Mouse (Mus musculus): ENCODE data around the gene 4930407I10Rik.

DNA sequence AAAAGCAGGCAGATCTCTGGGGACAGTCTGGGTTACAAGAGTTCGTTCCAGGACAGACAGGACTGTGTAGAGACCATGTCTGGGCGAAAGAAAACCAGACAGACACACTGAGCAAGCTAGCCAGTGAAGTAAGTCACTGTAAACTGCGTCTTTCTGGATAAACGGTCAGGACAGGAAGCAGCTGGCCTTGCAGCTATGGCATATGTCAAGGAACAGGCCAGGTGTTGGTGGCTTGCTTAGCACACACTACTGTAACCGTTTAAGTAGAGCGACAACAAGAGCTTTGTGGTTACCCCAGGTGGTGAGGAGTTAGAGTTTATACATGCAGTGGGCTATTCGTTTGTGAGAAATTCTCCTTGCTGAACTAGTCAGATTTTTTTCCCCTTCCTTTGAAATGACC, 31.2 kb upstream of the 4930407I10Rik start:
- TF ChIP-seq CTCF (IDR thresholded peaks at IDR 0.05 in 2 of 3, conservative IDR thresholded peaks at IDR 0.05 in 1 of 3; ENCODE audit: control insufficient read depth in 1 of 3, insufficient read depth in 1 of 3, low read depth in 2 of 3, low read length in 3 of 3, poor library complexity in 1 of 3, severe bottlenecking in 1 of 3) (no peak), TCF12 (IDR thresholded peaks at IDR 0.05; ENCODE audit: low read depth, low read length) (no peak), POLR2A (IDR thresholded peaks at IDR 0.05; ENCODE audit: control insufficient read depth in 1 of 2, insufficient read depth in 1 of 2, low read depth in 1 of 2, low read length in 2 of 2, poor library complexity in 1 of 2) (no peak), HCFC1 (IDR thresholded peaks at IDR 0.05; ENCODE audit: low read depth, low read length) (no peak), USF1 (IDR thresholded peaks at IDR 0.05; ENCODE audit: low read depth, low read length) (no peak), EP300 (IDR thresholded peaks at IDR 0.05; ENCODE audit: low read depth in 1 of 2, low read length in 2 of 2) (no peak)

Measured in MEL (cell line).